Mouse (Mus musculus) CH12.LX (cell line): ENCODE measurements at regions not wholly inside any gene's neighbourhood (a gene's known extent, or its start where the extent isn't known, plus 50 kb on each side); places are given as distances from the start of the nearest gene placed in this dataset.

ENCODE experiments used
- CTCF ChIP-seq, 2 experiments: IDR thresholded peaks in 1 of 2; conservative IDR thresholded peaks in 1 of 2; 2 replicates each; pipeline ENCODE4 v1.5.1; 2011 to 2012; ENCODE audit warnings: low read depth in 2 of 2, low read length in 2 of 2, improper control_type of control experiment in 1 of 2, inconsistent platforms in 1 of 2, mild to moderate bottlenecking in 1 of 2, moderate library complexity in 1 of 2
- EP300 ChIP-seq: IDR thresholded peaks from 2 replicates; pipeline ENCODE4 v1.6.1; 2011; ENCODE audit warnings: low read length, improper control_type of control experiment
- GABPA ChIP-seq: IDR thresholded peaks from 2 replicates; pipeline ENCODE4 v1.6.1; 2012; ENCODE audit warnings: low read depth, low read length, improper control_type of control experiment, inconsistent platforms; ENCODE audit not compliant: insufficient replicate concordance
- POLR2A ChIP-seq: IDR thresholded peaks from 2 replicates; pipeline ENCODE4 v1.6.1; 2011; ENCODE audit warnings: low read depth, mild to moderate bottlenecking, improper control_type of control experiment, low read length
- USF1 ChIP-seq: IDR thresholded peaks from 2 replicates; pipeline ENCODE4 v1.6.1; 2014; ENCODE audit warnings: low read depth, mild to moderate bottlenecking, inconsistent platforms, low read length, improper control_type of control experiment
- ZKSCAN1 ChIP-seq: IDR thresholded peaks from 2 replicates; pipeline ENCODE4 v1.6.1; 2012; ENCODE audit warnings: low read depth, inconsistent platforms, low read length, improper control_type of control experiment, borderline replicate concordance

DNA sequence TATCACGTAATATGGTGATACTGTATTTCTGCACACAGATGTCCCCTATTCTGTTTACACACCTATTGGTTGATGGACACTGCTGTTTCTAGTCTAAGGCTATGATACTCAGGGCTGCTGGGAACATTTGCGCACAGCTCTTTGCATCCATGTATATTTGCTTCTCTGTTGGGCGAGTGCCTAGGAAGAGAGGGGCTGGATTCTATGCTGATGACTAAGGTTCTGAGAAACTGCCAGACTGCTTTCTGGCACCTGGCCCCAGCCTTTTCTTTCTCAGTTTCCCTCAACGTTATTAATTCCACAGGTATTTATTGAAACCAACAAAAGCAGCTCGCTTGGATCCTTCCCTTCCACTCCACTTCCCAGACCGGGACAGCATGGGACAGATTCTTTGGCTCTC, 142.2 kb upstream of the Rybp start:
- no peak for TF ChIP-seq USF1
- no peak for TF ChIP-seq EP300
- no peak for TF ChIP-seq CTCF (conservative IDR thresholded peaks at IDR 0.05 in 1 of 2, IDR thresholded peaks at IDR 0.05 in 1 of 2; ENCODE audit: low read depth in 2 of 2, low read length in 2 of 2)
- no peak for TF ChIP-seq GABPA
- TF ChIP-seq ZKSCAN1: no peak
- TF ChIP-seq POLR2A: no peak
